Mouse (Mus musculus) heart, embryonic 10.5 days (tissue): ENCODE data around the gene Entpd5. TPM values are rescaled to one million over a fixed set of nuclear protein-coding genes. Genes with fewer than 3 reads are reported as not detected.

Experiments used
- DNase-seq: peaks from one replicate; pipeline ENCODE4 v3.0.0-alpha.2; 2017; ENCODE audit warnings: low spot score
- H3K27ac ChIP-seq: fragments of 300-500 bp; sonication (generic); 2 replicates; pipeline ENCODE4 v1.5.1; 2016; ENCODE audit warnings: mild to moderate bottlenecking
- H3K27me3 ChIP-seq: fragments of 300-500 bp; sonication (generic); 2 replicates; pipeline ENCODE4 v1.6.1; 2016; ENCODE audit warnings: mild to moderate bottlenecking; ENCODE audit not compliant: poor library complexity, insufficient read depth, severe bottlenecking
- H3K36me3 ChIP-seq: fragments of 300-500 bp; sonication (generic); 2 replicates; pipeline ENCODE4 v1.6.1; 2016; ENCODE audit warnings: mild to moderate bottlenecking, moderate library complexity
- H3K4me1 ChIP-seq: fragments of 300-500 bp; sonication (generic); 2 replicates; pipeline ENCODE4 v1.6.1; 2016; ENCODE audit warnings: mild to moderate bottlenecking
- H3K4me3 ChIP-seq: fragments of 300-500 bp; sonication (generic); 2 replicates; pipeline ENCODE4 v1.5.1; 2016; ENCODE audit warnings: mild to moderate bottlenecking, moderate library complexity
- H3K9me3 ChIP-seq: fragments of 300-500 bp; sonication (generic); 2 replicates; pipeline ENCODE4 v1.6.1; 2016; ENCODE audit warnings: mild to moderate bottlenecking, moderate library complexity
- WGBS: fragments of 180-500 bp; shearing (Covaris S2); methylation state at CpG from one replicate; pipeline ENCODE4 v1.1.7; 2016; 5-methylcytosine and 5-hydroxymethylcytosine counted together
- polyA plus RNA-seq: library from polyadenylated mRNA; unstranded; fragments of >200 nt; fragmentation: Nextera tagmentation; extraction: Ambion mirVana; gene quantifications from 2 replicates; pipeline ENCODE4 v1.2.1, GENCODE M21; 2016

The Entpd5 gene
- polyA plus RNA-seq: 20.0 and 23.4 TPM in 2 replicates

GRCm38 (mm10) chr12:84408819-84409507 lies at the start of gene Entpd5, which contains the start of gene Bbof1:
Gene Entpd5, minus strand, starts transcription at chr12:84409029.
Gene Bbof1, plus strand, starts transcription at chr12:84409071.
- no peaks in the 10 kb centered on the region for H3K9me3 ChIP-seq
- peak within 1 kb of the TSS; percentile 87 for H3K4me3 ChIP-seq
- no peaks in the 10 kb centered on the region for H3K36me3 ChIP-seq
- peak; percentile 90 for DNase-seq
- peaks cover 18% of the 10 kb centered on the region for H3K4me1 ChIP-seq
- 2% methylated on average over 59 of the region's 63 CpGs for WGBS
- H3K27ac ChIP-seq: peak within 1 kb of the TSS; percentile 92
- no peaks in the 10 kb centered on the region for H3K27me3 ChIP-seq

- no peak for DNase-seq
- no peaks in the 10 kb centered on the region for H3K27me3 ChIP-seq
- H3K27ac ChIP-seq: no peak overlapping the region
- peaks cover 14% of the 10 kb centered on the region; the same call in 1 of the 2 replicates for H3K4me1 ChIP-seq
- no peaks in the 10 kb centered on the region for H3K9me3 ChIP-seq
- 94% methylated on average over 3 of the region's 3 CpGs for WGBS
- H3K36me3 ChIP-seq: peaks cover 40% of the 10 kb centered on the region
- H3K4me3 ChIP-seq: no peak overlapping the region
These were observed 48.1 kb upstream of the Entpd5 start for GRCm38 (mm10) chr12:84456911-84457310.

- Histone ChIP-seq H3K27me3 (no peaks in the 10 kb centered on the region), H3K36me3 (peaks cover 1% of the 10 kb centered on the region; the same call in 1 of the 2 replicates), H3K4me1 (peaks cover 26% of the 10 kb centered on the region; the same call in 1 of the 2 replicates), H3K9me3 (no peaks in the 10 kb centered on the region), H3K27ac (peak overlapping the region; percentile 80), H3K4me3 (peak overlapping the region; percentile 80)
- WGBS: 1% methylated on average over 11 of the region's 11 CpGs
- DNase-seq: no peak
These were observed 43.0 kb upstream of the Entpd5 start for GRCm38 (mm10) chr12:84451801-84452200.

GRCm38 (mm10) chr12:84450718-84451646 lies 42.2 kb upstream of the Entpd5 start, which contains the start of the genes Aldh6a1 and Lin52:
Gene Aldh6a1, minus strand, starts transcription at chr12:84451004.
Gene Lin52, plus strand, starts transcription at chr12:84451422.
- peak within 1 kb of the TSS; percentile 80 for H3K4me3 ChIP-seq
- no peaks in the 10 kb centered on the region for H3K36me3 ChIP-seq
- 0 out of 2 replicates have a peak, but pooled peaks cover 6% of the 10 kb centered on the region for H3K27me3 ChIP-seq
- peak within 1 kb of the TSS; percentile 80 for H3K27ac ChIP-seq
- peak; percentile 99 for DNase-seq
- under 1% methylated on average over 49 of the region's 49 CpGs for WGBS
- no peaks in the 10 kb centered on the region for H3K9me3 ChIP-seq
- peaks cover 26% of the 10 kb centered on the region; the same call in 1 of the 2 replicates for H3K4me1 ChIP-seq

- no peak for DNase-seq
- WGBS: 0% methylated on average over 6 of the region's 6 CpGs
- Histone ChIP-seq H3K4me3 (peak overlapping the region; percentile 80), H3K4me1 (peaks cover 26% of the 10 kb centered on the region; the same call in 1 of the 2 replicates), H3K27ac (peak overlapping the region; percentile 80), H3K27me3 (0 out of 2 replicates have a peak, but pooled peaks cover 6% of the 10 kb centered on the region), H3K9me3 (no peaks in the 10 kb centered on the region), H3K36me3 (no peaks in the 10 kb centered on the region)
These were observed 41.5 kb upstream of the Entpd5 start for GRCm38 (mm10) chr12:84450351-84450717.

- Histone ChIP-seq H3K4me3 (peak overlapping the region; percentile 80), H3K27me3 (0 out of 2 replicates have a peak, but pooled peaks cover 6% of the 10 kb centered on the region), H3K9me3 (no peaks in the 10 kb centered on the region), H3K27ac (peak overlapping the region; percentile 80; the same call in 1 of the 2 replicates), H3K4me1 (peaks cover 22% of the 10 kb centered on the region; the same call in 1 of the 2 replicates), H3K36me3 (no peaks in the 10 kb centered on the region)
- DNase-seq: no peak
- 42% methylated on average over 10 of the region's 10 CpGs for WGBS
These were observed 41.1 kb upstream of the Entpd5 start for GRCm38 (mm10) chr12:84449887-84450286.

GRCm38 (mm10) chr12:84448181-84448580 lies 39.4 kb upstream of the Entpd5 start:
- Histone ChIP-seq H3K9me3 (no peaks in the 10 kb centered on the region), H3K27me3 (0 out of 2 replicates have a peak, but pooled peaks cover 6% of the 10 kb centered on the region)
- WGBS: 78% methylated on average over 6 of the region's 6 CpGs

GRCm38 (mm10) chr12:84447386-84447785 lies 38.6 kb upstream of the Entpd5 start:
- Histone ChIP-seq H3K27me3 (0 out of 2 replicates have a peak, but pooled peaks cover 6% of the 10 kb centered on the region), H3K4me1 (peaks cover 15% of the 10 kb centered on the region; the same call in 1 of the 2 replicates), H3K9me3 (no peaks in the 10 kb centered on the region), H3K36me3 (no peaks in the 10 kb centered on the region), H3K27ac (no peak overlapping the region), H3K4me3 (no peak overlapping the region)
- WGBS: 71% methylated on average over 1 of the region's 1 CpGs
- DNase-seq: no peak

More at GRCm38 (mm10) chr12:84448181-84448580, 39.4 kb upstream of the Entpd5 start:
- no peak for DNase-seq
- Histone ChIP-seq H3K27ac (no peak overlapping the region), H3K36me3 (no peaks in the 10 kb centered on the region), H3K4me3 (no peak overlapping the region), H3K4me1 (peaks cover 18% of the 10 kb centered on the region; the same call in 1 of the 2 replicates)

- DNase-seq: no peak
- Histone ChIP-seq H3K4me1 (no peaks in the 10 kb centered on the region), H3K36me3 (peaks cover 7% of the 10 kb centered on the region; the same call in 1 of the 2 replicates), H3K9me3 (no peaks in the 10 kb centered on the region), H3K4me3 (no peak overlapping the region), H3K27me3 (0 out of 2 replicates have a peak, but pooled peaks cover 6% of the 10 kb centered on the region), H3K27ac (no peak overlapping the region)
- WGBS: 65% methylated on average over 4 of the region's 4 CpGs
These were observed 33.7 kb upstream of the Entpd5 start for GRCm38 (mm10) chr12:84442526-84442925.

- H3K4me3 ChIP-seq: no peak overlapping the region
- H3K27ac ChIP-seq: no peak overlapping the region
- peaks cover 10% of the 10 kb centered on the region; the same call in 1 of the 2 replicates for H3K36me3 ChIP-seq
- no peaks in the 10 kb centered on the region for H3K4me1 ChIP-seq
- no peak for DNase-seq
- no peaks in the 10 kb centered on the region for H3K9me3 ChIP-seq
- WGBS: 55% methylated on average over 2 of the region's 2 CpGs
- no peaks in the 10 kb centered on the region for H3K27me3 ChIP-seq
These were observed 29.9 kb upstream of the Entpd5 start for GRCm38 (mm10) chr12:84438697-84439096.

GRCm38 (mm10) chr12:84429825-84430224 lies 21.0 kb upstream of the Entpd5 start:
- Histone ChIP-seq H3K4me3 (no peak overlapping the region), H3K27ac (no peak overlapping the region), H3K36me3 (peaks cover 10% of the 10 kb centered on the region; the same call in 1 of the 2 replicates), H3K9me3 (no peaks in the 10 kb centered on the region), H3K27me3 (no peaks in the 10 kb centered on the region), H3K4me1 (no peaks in the 10 kb centered on the region)
- WGBS: 83% methylated on average over 2 of the region's 2 CpGs
- DNase-seq: no peak

GRCm38 (mm10) chr12:84423990-84424389 lies 15.2 kb upstream of the Entpd5 start:
- no peaks in the 10 kb centered on the region for H3K9me3 ChIP-seq
- no peaks in the 10 kb centered on the region for H3K36me3 ChIP-seq
- no peak overlapping the region for H3K27ac ChIP-seq
- no peaks in the 10 kb centered on the region for H3K27me3 ChIP-seq
- no peaks in the 10 kb centered on the region for H3K4me1 ChIP-seq
- H3K4me3 ChIP-seq: no peak overlapping the region
- DNase-seq: no peak
- WGBS: 54% methylated on average over 3 of the region's 3 CpGs
